Mouse (Mus musculus): ENCODE results near the gene Trim38. TPM values are rescaled to one million over a fixed set of nuclear protein-coding genes. Genes with fewer than 3 reads are reported as not detected.

Trim38 gene
- total RNA-seq, 1 experiment, result 0.40 TPM

- TF ChIP-seq CHD2 (IDR thresholded peaks at IDR 0.05; ENCODE audit: low read depth, low read length) (no peak), ZNF384 (IDR thresholded peaks at IDR 0.05; ENCODE audit: low read depth, low read length) (no peak), ZC3H11A (IDR thresholded peaks at IDR 0.05; ENCODE audit: borderline replicate concordance, low read depth, low read length) (no peak), HCFC1 (IDR thresholded peaks at IDR 0.05; ENCODE audit: borderline replicate concordance, insufficient read depth, low read length) (no peak), MAFK (IDR thresholded peaks at IDR 0.05; ENCODE audit: insufficient read depth, low read depth, low read length) (no peak)
- Histone ChIP-seq H3K4me3 (ENCODE audit: insufficient read depth in 1 of 2, low read depth in 1 of 2, low read length in 2 of 2, poor library complexity in 1 of 2, severe bottlenecking in 1 of 2) (no peak overlapping the region), H3K9me3 (ENCODE audit: control insufficient read depth, insufficient read depth, low read depth, low read length) (no peaks in the 10 kb centered on the region), H3K4me1 (ENCODE audit: control insufficient read depth in 2 of 2, insufficient read depth in 2 of 2, low read length in 2 of 2, poor library complexity in 1 of 2) (0 out of 4 replicates have a peak, but pooled peaks cover 0 to 2% of the 10 kb centered on the region in 2 experiments), H3K36me3 (ENCODE audit: control insufficient read depth, insufficient read depth, low read length, poor library complexity, severe bottlenecking) (no peaks in the 10 kb centered on the region), H3K9ac (ENCODE audit: insufficient read depth, low read depth, low read length, poor library complexity, severe bottlenecking) (no peak overlapping the region), H3K27ac (ENCODE audit: insufficient read depth, low read depth, low read length, poor library complexity, severe bottlenecking) (no peak overlapping the region)
- in situ Hi-C loops (cut with MboI; ENCODE audit: low sequenced_read_pairs in 2 of 2, unreplicated experiment in 2 of 2), result no loop called here
- DNase-seq (ENCODE audit: low read depth, low spot score), result no peak
These were observed 40.0 kb upstream of the Trim38 start for GRCm38 (mm10) chr13:23729706-23730105.

GRCm38 (mm10) chr13:23730479-23730878 is 39.2 kb upstream of the Trim38 start:
- in situ Hi-C loops (cut with MboI; ENCODE audit: low sequenced_read_pairs in 2 of 2, unreplicated experiment in 2 of 2), result no loop called here
- Histone ChIP-seq H3K27ac (ENCODE audit: insufficient read depth, low read depth, low read length, poor library complexity, severe bottlenecking) (no peak overlapping the region), H3K4me1 (ENCODE audit: control insufficient read depth in 2 of 2, insufficient read depth in 2 of 2, low read length in 2 of 2, poor library complexity in 1 of 2) (0 out of 4 replicates have a peak, but pooled peaks cover 0 to 2% of the 10 kb centered on the region in 2 experiments), H3K4me3 (ENCODE audit: insufficient read depth in 1 of 2, low read depth in 1 of 2, low read length in 2 of 2, poor library complexity in 1 of 2, severe bottlenecking in 1 of 2) (no peak overlapping the region), H3K9ac (ENCODE audit: insufficient read depth, low read depth, low read length, poor library complexity, severe bottlenecking) (no peak overlapping the region), H3K9me3 (ENCODE audit: control insufficient read depth, insufficient read depth, low read depth, low read length) (no peaks in the 10 kb centered on the region), H3K36me3 (ENCODE audit: control insufficient read depth, insufficient read depth, low read length, poor library complexity, severe bottlenecking) (no peaks in the 10 kb centered on the region)
- no peak for DNase-seq (ENCODE audit: low read depth, low spot score)
- TF ChIP-seq CHD2 (IDR thresholded peaks at IDR 0.05; ENCODE audit: low read depth, low read length) (no peak), MAFK (IDR thresholded peaks at IDR 0.05; ENCODE audit: insufficient read depth, low read depth, low read length) (no peak)

GRCm38 (mm10) chr13:23732156-23732804 is 37.4 kb upstream of the Trim38 start:
- Histone ChIP-seq H3K4me3 (ENCODE audit: insufficient read depth in 1 of 2, low read depth in 1 of 2, low read length in 2 of 2, poor library complexity in 1 of 2, severe bottlenecking in 1 of 2) (no peak overlapping the region), H3K36me3 (ENCODE audit: control insufficient read depth, insufficient read depth, low read length, poor library complexity, severe bottlenecking) (no peaks in the 10 kb centered on the region), H3K27ac (ENCODE audit: insufficient read depth, low read depth, low read length, poor library complexity, severe bottlenecking) (no peak overlapping the region), H3K9me3 (ENCODE audit: control insufficient read depth, insufficient read depth, low read depth, low read length) (no peaks in the 10 kb centered on the region), H3K4me1 (ENCODE audit: control insufficient read depth in 2 of 2, insufficient read depth in 2 of 2, low read length in 2 of 2, poor library complexity in 1 of 2) (0 out of 4 replicates have a peak, but pooled peaks cover 0 to 2% of the 10 kb centered on the region in 2 experiments), H3K9ac (ENCODE audit: insufficient read depth, low read depth, low read length, poor library complexity, severe bottlenecking) (no peak overlapping the region)
- TF ChIP-seq ZC3H11A (IDR thresholded peaks at IDR 0.05; ENCODE audit: borderline replicate concordance, low read depth, low read length) (peak; percentile 33; the same call in 1 of the 2 replicates), HCFC1 (IDR thresholded peaks at IDR 0.05; ENCODE audit: borderline replicate concordance, insufficient read depth, low read length) (no peak), MAFK (IDR thresholded peaks at IDR 0.05; ENCODE audit: insufficient read depth, low read depth, low read length) (no peak), CHD2 (IDR thresholded peaks at IDR 0.05; ENCODE audit: low read depth, low read length) (no peak), ZNF384 (IDR thresholded peaks at IDR 0.05; ENCODE audit: low read depth, low read length) (no peak)
- no peak for DNase-seq (ENCODE audit: low read depth, low spot score)
- in situ Hi-C loops (cut with MboI; ENCODE audit: low sequenced_read_pairs in 2 of 2, unreplicated experiment in 2 of 2), result no loop called here

- peaks cover 0 to 4% of the 10 kb centered on the region in 2 experiments; a peak in 1 of 4 replicates for H3K4me1 ChIP-seq (ENCODE audit: control insufficient read depth in 2 of 2, insufficient read depth in 2 of 2, low read length in 2 of 2, poor library complexity in 1 of 2)
- no peaks in the 10 kb centered on the region for H3K9me3 ChIP-seq (ENCODE audit: control insufficient read depth, insufficient read depth, low read depth, low read length)
- TF ChIP-seq HCFC1 (IDR thresholded peaks at IDR 0.05; ENCODE audit: borderline replicate concordance, insufficient read depth, low read length) (no peak), MAFK (IDR thresholded peaks at IDR 0.05; ENCODE audit: insufficient read depth, low read depth, low read length) (no peak), ZNF384 (IDR thresholded peaks at IDR 0.05; ENCODE audit: low read depth, low read length) (no peak), ZC3H11A (IDR thresholded peaks at IDR 0.05; ENCODE audit: borderline replicate concordance, low read depth, low read length) (no peak), CHD2 (IDR thresholded peaks at IDR 0.05; ENCODE audit: low read depth, low read length) (no peak)
- H3K4me3 ChIP-seq (ENCODE audit: insufficient read depth in 1 of 2, low read depth in 1 of 2, low read length in 2 of 2, poor library complexity in 1 of 2, severe bottlenecking in 1 of 2), result no peak overlapping the region
- no peak overlapping the region for H3K27ac ChIP-seq (ENCODE audit: insufficient read depth, low read depth, low read length, poor library complexity, severe bottlenecking)
- no peak overlapping the region for H3K9ac ChIP-seq (ENCODE audit: insufficient read depth, low read depth, low read length, poor library complexity, severe bottlenecking)
- H3K36me3 ChIP-seq (ENCODE audit: control insufficient read depth, insufficient read depth, low read length, poor library complexity, severe bottlenecking), result no peaks in the 10 kb centered on the region
- DNase-seq (ENCODE audit: low read depth, low spot score), result no peak
- in situ Hi-C loops (cut with MboI; ENCODE audit: low sequenced_read_pairs in 2 of 2, unreplicated experiment in 2 of 2), result no loop called here
These were observed 32.6 kb upstream of the Trim38 start for GRCm38 (mm10) chr13:23737091-23737490.

Measured in ES-E14 (cell line).